In the genomic region with DNA sequence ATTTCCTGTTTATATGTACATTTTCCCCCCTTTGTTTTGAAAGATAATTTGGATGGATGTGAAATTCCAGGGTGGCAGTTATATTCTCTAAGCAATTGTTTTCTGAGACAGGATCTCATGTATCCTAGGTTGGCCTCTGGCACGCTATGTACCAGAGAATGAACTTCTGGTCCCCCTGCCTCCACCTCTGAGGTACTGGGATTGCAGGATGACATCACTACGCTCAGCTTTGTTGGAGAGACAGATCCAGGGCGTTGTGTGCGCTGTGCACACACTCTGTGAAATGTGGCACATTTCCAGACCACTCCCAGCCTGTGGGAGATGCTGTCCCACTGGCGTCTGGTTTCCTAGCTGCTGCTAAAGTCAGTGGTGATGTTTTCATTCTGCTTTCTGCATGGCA, we compare ENCODE assay signal across 9 mouse cellular contexts. TPM values are rescaled to one million over a fixed set of nuclear protein-coding genes. Genes with fewer than 3 reads are reported as not detected.
DNase-seq lines count a peak whose midpoint lies in the region; ATAC-seq and TF ChIP-seq lines count a peak whose summit lies in the region.
"Had no signal": no experiment of that assay in that cellular context is flagged by ENCODE, and none has a peak within 500 bp of the region (broad histone marks: within the 10 kb centered on the region; RNA-seq: fewer than 3 reads in every experiment).

No protein-coding gene starts in this region.

- WGBS in forebrain, embryonic 13.5 days = 46% methylated on average over 5 of the region's 5 CpGs
- WGBS in forebrain, embryonic 10.5 days = 78% methylated on average over 5 of the region's 5 CpGs
- WGBS in heart, embryonic 11.5 days (ENCODE audit: insufficient replicate concordance) = 31% methylated on average over 5 of the region's 5 CpGs
- 25% methylated on average over 5 of the region's 5 CpGs for whole genome bisulfite sequencing in stomach, embryonic 16.5 days

- ATAC-seq in forebrain, embryonic 13.5 days = peak; percentile 84
- ATAC-seq in Patski = peak; percentile 35
- no peak for ATAC-seq in heart, embryonic 11.5 days (replicated peaks; ENCODE audit: insufficient number of reproducible peaks, low FRiP score, low TSS enrichment)
- ATAC-seq in stomach, embryonic 16.5 days (ENCODE audit: insufficient read depth, low FRiP score) = peak; percentile 68; the same call in 1 of the 2 replicates

- H3K9ac ChIP-seq in forebrain, embryonic 13.5 days = no peak overlapping the region
- no peak overlapping the region for H3K9ac ChIP-seq in heart, embryonic 11.5 days (ENCODE audit: low read depth, low read length)
- H3K9ac ChIP-seq in stomach, embryonic 16.5 days (ENCODE audit: low read length) = no peak overlapping the region

- H3K4me1 ChIP-seq in forebrain, embryonic 13.5 days = peaks cover 7% of the 10 kb centered on the region; the same call in 1 of the 2 replicates
- H3K4me1 ChIP-seq in forebrain, embryonic 10.5 days = no peaks in the 10 kb centered on the region
- H3K4me1 ChIP-seq in heart, embryonic 11.5 days (ENCODE audit: control insufficient read depth, insufficient read depth, low read length) = 0 out of 2 replicates have a peak, but pooled peaks cover 3% of the 10 kb centered on the region
- peaks cover 4% of the 10 kb centered on the region; the same call in 1 of the 2 replicates for H3K4me1 ChIP-seq in stomach, embryonic 16.5 days (ENCODE audit: control insufficient read depth, insufficient read depth, low read length)

- no peaks in the 10 kb centered on the region for H3K27me3 ChIP-seq in forebrain, embryonic 13.5 days
- H3K27me3 ChIP-seq in forebrain, embryonic 10.5 days (ENCODE audit: poor library complexity, severe bottlenecking) = no peaks in the 10 kb centered on the region
- H3K27me3 ChIP-seq in Patski = no peaks in the 10 kb centered on the region
- no peaks in the 10 kb centered on the region for H3K27me3 ChIP-seq in heart, embryonic 11.5 days (ENCODE audit: control insufficient read depth, insufficient read depth, low read length)
- H3K27me3 ChIP-seq in stomach, embryonic 16.5 days (ENCODE audit: control insufficient read depth, insufficient read depth, low read length) = no peaks in the 10 kb centered on the region

- H3K27ac ChIP-seq in forebrain, embryonic 13.5 days = peak overlapping the region; percentile 8; the same call in 1 of the 2 replicates
- H3K27ac ChIP-seq in forebrain, embryonic 10.5 days = no peak overlapping the region
- H3K27ac ChIP-seq in heart, embryonic 11.5 days (ENCODE audit: low read depth, low read length) = peak overlapping the region; percentile 70
- no peak overlapping the region for H3K27ac ChIP-seq in stomach, embryonic 16.5 days (ENCODE audit: low read length)

- in situ Hi-C loops in Patski (cut with MboI; ENCODE audit: low pct_unique_long_range_greater_than_20kb) = no loop called here

- H3K36me3 ChIP-seq in forebrain, embryonic 13.5 days (ENCODE audit: poor library complexity, severe bottlenecking) = no peaks in the 10 kb centered on the region
- no peaks in the 10 kb centered on the region for H3K36me3 ChIP-seq in forebrain, embryonic 10.5 days (replicated peaks)
- H3K36me3 ChIP-seq in heart, embryonic 11.5 days (ENCODE audit: control insufficient read depth, insufficient read depth, low read length) = no peaks in the 10 kb centered on the region
- H3K36me3 ChIP-seq in stomach, embryonic 16.5 days (ENCODE audit: control insufficient read depth, insufficient read depth, low read length) = no peaks in the 10 kb centered on the region

- POLR2A ChIA-PET in Patski (lab: Charles Lee) = no interaction called here

- H3K4me2 ChIP-seq in forebrain, embryonic 13.5 days = no peak overlapping the region
- no peak overlapping the region for H3K4me2 ChIP-seq in heart, embryonic 11.5 days
- no peak overlapping the region for H3K4me2 ChIP-seq in stomach, embryonic 16.5 days (ENCODE audit: low read depth, low read length)

- H3K9me3 ChIP-seq in forebrain, embryonic 13.5 days (replicated peaks) = no peaks in the 10 kb centered on the region
- H3K9me3 ChIP-seq in forebrain, embryonic 10.5 days = no peaks in the 10 kb centered on the region
- 0 out of 2 replicates have a peak, but pooled peaks cover 3% of the 10 kb centered on the region for H3K9me3 ChIP-seq in heart, embryonic 11.5 days (replicated peaks; ENCODE audit: control insufficient read depth, low read length)
- H3K9me3 ChIP-seq in stomach, embryonic 16.5 days (replicated peaks; ENCODE audit: control insufficient read depth, low read length) = no peaks in the 10 kb centered on the region

- no peak overlapping the region for H3K4me3 ChIP-seq in forebrain, embryonic 13.5 days
- no peak overlapping the region for H3K4me3 ChIP-seq in forebrain, embryonic 10.5 days
- H3K4me3 ChIP-seq in heart, embryonic 11.5 days (ENCODE audit: low read depth, low read length) = no peak overlapping the region
- no peak overlapping the region for H3K4me3 ChIP-seq in stomach, embryonic 16.5 days (replicated peaks; ENCODE audit: low read length)
- H3K4me3 ChIP-seq: erythroblast, embryonic 14.5 days had no signal

- no peak for DNase-seq in forebrain, embryonic 10.5 days (ENCODE audit: extremely low spot score, low spot score)
- no peak for DNase-seq in Patski (ENCODE audit: low read depth, low spot score)
- DNase-seq in kidney, postnatal 10 days = peak; percentile 63
- no peak for DNase-seq in cerebellum, postnatal 36 days
- no peak for DNase-seq in urinary bladder, postnatal 4 days (ENCODE audit: low spot score in 2 of 2)

- CTCF ChIA-PET in Patski (lab: Charles Lee) = no interaction called here

- TF ChIP-seq CTCF in Patski (IDR thresholded peaks at IDR 0.05) = no peak

RNA-seq across cellular contexts. Expression of a gene that starts 21.7 kb away (rescaled TPM):
- 833 and 867 TPM in 2 replicates for polyA plus RNA-seq in forebrain, embryonic 13.5 days (2015; fragmentation: Nextera tagmentation; extraction: Ambion mirVana)
- 202 and 227 TPM in 2 replicates for polyA plus RNA-seq in forebrain, embryonic 10.5 days (2016; fragmentation: Nextera tagmentation; extraction: Ambion mirVana)
- 6.9 TPM for polyA plus RNA-seq in Patski (2021)
- 128 and 136 TPM in 2 replicates for polyA plus RNA-seq in heart, embryonic 11.5 days (2014; fragmentation: Nextera tagmentation; extraction: Ambion mirVana)
- 62.1 and 76.3 TPM in 2 replicates for polyA plus RNA-seq in stomach, embryonic 16.5 days (2015; fragmentation: Nextera tagmentation; extraction: Ambion mirVana)
- polyA plus RNA-seq: erythroblast, embryonic 14.5 days had no signal

RNA-seq across cellular contexts. Expression of a gene that starts 35.6 kb away (rescaled TPM):
- 63.0 and 64.3 TPM in 2 replicates for polyA plus RNA-seq in forebrain, embryonic 13.5 days (2015; fragmentation: Nextera tagmentation; extraction: Ambion mirVana)
- 22.9 and 28.2 TPM in 2 replicates for polyA plus RNA-seq in forebrain, embryonic 10.5 days (2016; fragmentation: Nextera tagmentation; extraction: Ambion mirVana)
- polyA plus RNA-seq in Patski (2021) = 38.0 TPM
- polyA plus RNA-seq in heart, embryonic 11.5 days (2014; fragmentation: Nextera tagmentation; extraction: Ambion mirVana) = 25.9 and 28.0 TPM in 2 replicates
- polyA plus RNA-seq in stomach, embryonic 16.5 days (2015; fragmentation: Nextera tagmentation; extraction: Ambion mirVana) = 33.7 and 33.9 TPM in 2 replicates

Comparison
In these comparisons a context has a peak if more than half of its experiments do, and no peak if none do; other contexts are left out.
1. H3K27ac ChIP-seq: peak in forebrain, embryonic 13.5 days (single experiment) and heart, embryonic 11.5 days (single experiment); none in forebrain, embryonic 10.5 days (single experiment) and stomach, embryonic 16.5 days (single experiment).